Mouse (Mus musculus): ENCODE data around the gene Ptch1. TPM values are rescaled to one million over a fixed set of nuclear protein-coding genes. Genes with fewer than 3 reads are reported as not detected.

Ptch1 gene
- polyA plus RNA-seq, 1 experiment from 2014 or later, result 22.6 TPM

DNA sequence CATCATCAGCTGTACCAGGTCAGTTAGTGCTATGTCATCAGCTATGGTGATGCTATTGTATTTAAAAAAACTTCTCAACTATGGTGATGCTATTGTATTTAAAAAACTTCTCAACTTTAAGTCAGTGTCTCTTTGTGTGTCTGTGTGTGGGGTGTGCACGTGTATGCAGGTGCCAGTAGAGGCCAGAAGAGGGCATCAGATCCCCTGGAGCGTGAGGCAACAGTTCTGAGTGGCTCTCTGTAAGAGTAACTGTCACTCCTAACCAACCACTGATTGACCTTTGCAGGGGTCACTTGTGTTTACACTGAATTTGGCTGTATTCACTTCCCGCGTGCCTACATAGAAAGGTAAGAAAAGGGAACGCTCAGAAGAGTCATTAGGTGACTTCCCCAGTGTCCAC, 65.6 kb downstream of the Ptch1 start:
- no peak for ATAC-seq (ENCODE audit: low FRiP score, low read depth)
- Histone ChIP-seq H3K4me3 (no peak overlapping the region), H3K4me1 (peaks cover 12% of the 10 kb centered on the region; the same call in 1 of the 2 replicates), H3K27me3 (replicated peaks) (no peaks in the 10 kb centered on the region), H3K4me2 (replicated peaks) (no peak overlapping the region), H3K27ac (no peak overlapping the region), H3K36me3 (peaks cover 52% of the 10 kb centered on the region), H3K9me3 (no peaks in the 10 kb centered on the region), H3K9ac (no peak overlapping the region)
- WGBS, result 87% methylated on average over 5 of the region's 5 CpGs

DNA sequence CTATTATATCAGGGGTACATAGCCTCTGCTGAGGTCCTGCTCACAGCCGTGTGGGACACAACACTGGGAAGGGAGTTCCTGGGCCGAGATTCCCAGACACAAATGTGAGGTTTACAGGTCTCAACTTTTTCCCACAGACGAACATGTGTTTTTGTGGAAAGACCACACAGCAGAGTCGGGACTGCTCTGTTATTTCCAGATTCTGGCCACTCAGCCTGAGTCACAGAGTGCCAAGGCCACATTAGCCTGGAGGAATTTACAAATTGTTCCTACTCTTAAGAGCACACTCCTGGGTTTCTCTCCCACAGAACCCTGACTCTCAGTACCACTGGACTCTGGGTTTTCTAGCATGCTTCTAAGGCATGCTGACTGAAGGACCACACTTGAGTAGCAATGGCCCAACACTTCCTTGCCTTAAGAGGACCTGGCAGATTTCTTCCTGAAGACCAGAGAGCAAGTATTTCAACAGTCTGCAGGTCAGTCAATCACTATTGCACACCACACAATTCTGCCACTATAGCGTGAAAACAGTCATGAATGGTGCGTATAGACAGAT, 66.3 kb downstream of the Ptch1 start:
- Histone ChIP-seq H3K4me1 (peaks cover 4% of the 10 kb centered on the region; the same call in 1 of the 2 replicates), H3K9ac (no peak overlapping the region), H3K36me3 (peaks cover 44% of the 10 kb centered on the region), H3K4me3 (no peak overlapping the region), H3K27me3 (replicated peaks) (no peaks in the 10 kb centered on the region), H3K4me2 (replicated peaks) (no peak overlapping the region), H3K9me3 (no peaks in the 10 kb centered on the region), H3K27ac (no peak overlapping the region)
- 89% methylated on average over 6 of the region's 6 CpGs for WGBS
- no peak for ATAC-seq (ENCODE audit: low FRiP score, low read depth)

DNA sequence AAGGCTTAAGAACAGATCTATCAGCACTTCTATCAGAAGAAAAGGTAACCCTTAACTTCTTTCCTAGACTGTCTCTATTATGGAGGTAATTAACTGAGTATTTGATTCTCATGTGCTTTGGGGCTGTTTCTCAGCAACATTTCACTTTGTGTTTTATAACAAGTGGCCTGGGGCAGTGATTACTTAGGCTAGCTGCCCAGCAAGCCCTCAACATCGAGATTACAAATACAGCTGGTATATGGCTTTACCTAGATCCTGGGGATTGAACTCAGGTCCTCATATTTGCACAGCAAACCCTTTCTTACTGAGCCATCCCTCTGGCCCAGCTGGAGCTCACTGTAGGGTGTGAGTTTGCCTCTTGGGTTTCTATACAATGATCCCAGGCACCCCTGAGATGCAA, 67.0 kb downstream of the Ptch1 start:
- ATAC-seq (ENCODE audit: low FRiP score, low read depth), result no peak
- no peak overlapping the region for H3K9ac ChIP-seq
- H3K27me3 ChIP-seq (replicated peaks), result no peaks in the 10 kb centered on the region
- H3K4me2 ChIP-seq (replicated peaks), result no peak overlapping the region
- H3K4me3 ChIP-seq, result no peak overlapping the region
- peaks cover 2% of the 10 kb centered on the region; the same call in 1 of the 2 replicates for H3K4me1 ChIP-seq
- peaks cover 37% of the 10 kb centered on the region for H3K36me3 ChIP-seq
- WGBS, result 65% methylated on average over 1 of the region's 1 CpGs
- H3K27ac ChIP-seq, result no peak overlapping the region
- no peaks in the 10 kb centered on the region for H3K9me3 ChIP-seq

DNA sequence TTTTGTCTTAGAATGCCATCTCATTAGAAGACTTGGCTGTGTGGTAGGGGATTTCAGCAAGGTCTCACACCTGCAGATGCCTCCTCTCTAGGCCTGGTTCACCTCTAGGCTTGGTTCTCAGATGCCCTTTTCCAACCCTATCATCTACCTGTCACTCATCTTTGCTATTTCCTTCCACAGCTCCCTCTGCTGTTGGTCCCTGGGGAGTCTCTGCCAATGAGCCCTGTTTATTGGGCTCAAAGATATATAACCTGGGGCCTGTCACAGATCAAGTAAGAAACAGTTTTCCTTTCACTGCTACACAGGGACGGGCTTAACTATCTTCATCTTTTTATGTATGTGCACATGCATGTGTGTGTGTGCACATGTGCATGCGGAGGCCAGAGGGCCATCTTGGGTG, 71.0 kb downstream of the Ptch1 start:
- H3K4me1 ChIP-seq, result no peaks in the 10 kb centered on the region
- 93% methylated on average over 2 of the region's 2 CpGs for WGBS
- H3K9me3 ChIP-seq, result no peaks in the 10 kb centered on the region
- H3K4me3 ChIP-seq, result no peak overlapping the region
- ATAC-seq (ENCODE audit: low FRiP score, low read depth), result no peak
- H3K36me3 ChIP-seq, result peaks cover 3% of the 10 kb centered on the region
- H3K4me2 ChIP-seq (replicated peaks), result no peak overlapping the region
- H3K27ac ChIP-seq, result no peak overlapping the region
- no peaks in the 10 kb centered on the region for H3K27me3 ChIP-seq (replicated peaks)
- no peak overlapping the region for H3K9ac ChIP-seq

DNA sequence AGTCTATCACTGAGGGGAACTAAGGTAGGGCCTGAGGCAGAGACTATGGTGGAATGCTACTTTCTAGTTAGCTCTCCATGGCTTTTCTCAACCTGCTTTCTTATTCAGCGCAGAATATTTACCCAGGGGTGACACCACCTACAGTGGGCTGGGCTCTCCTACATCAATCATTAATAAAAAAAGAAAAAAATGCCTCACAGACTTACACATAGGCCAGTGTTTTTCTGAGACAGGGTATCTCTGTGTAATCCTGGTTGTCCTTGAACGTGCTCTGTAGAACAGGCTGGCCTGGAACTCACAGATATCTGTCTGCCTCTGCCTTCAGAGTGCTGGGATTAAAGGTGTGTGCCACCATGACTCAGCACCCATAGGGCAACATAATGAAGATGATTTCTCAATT, 73.9 kb downstream of the Ptch1 start:
- Histone ChIP-seq H3K9ac (no peak overlapping the region), H3K9me3 (no peaks in the 10 kb centered on the region), H3K4me3 (no peak overlapping the region), H3K27ac (no peak overlapping the region), H3K4me1 (peaks cover 8% of the 10 kb centered on the region; the same call in 1 of the 2 replicates), H3K36me3 (no peaks in the 10 kb centered on the region), H3K27me3 (replicated peaks) (no peaks in the 10 kb centered on the region), H3K4me2 (replicated peaks) (no peak overlapping the region)
- ATAC-seq (ENCODE audit: low FRiP score, low read depth), result no peak
- WGBS, result 89% methylated on average over 2 of the region's 2 CpGs

DNA sequence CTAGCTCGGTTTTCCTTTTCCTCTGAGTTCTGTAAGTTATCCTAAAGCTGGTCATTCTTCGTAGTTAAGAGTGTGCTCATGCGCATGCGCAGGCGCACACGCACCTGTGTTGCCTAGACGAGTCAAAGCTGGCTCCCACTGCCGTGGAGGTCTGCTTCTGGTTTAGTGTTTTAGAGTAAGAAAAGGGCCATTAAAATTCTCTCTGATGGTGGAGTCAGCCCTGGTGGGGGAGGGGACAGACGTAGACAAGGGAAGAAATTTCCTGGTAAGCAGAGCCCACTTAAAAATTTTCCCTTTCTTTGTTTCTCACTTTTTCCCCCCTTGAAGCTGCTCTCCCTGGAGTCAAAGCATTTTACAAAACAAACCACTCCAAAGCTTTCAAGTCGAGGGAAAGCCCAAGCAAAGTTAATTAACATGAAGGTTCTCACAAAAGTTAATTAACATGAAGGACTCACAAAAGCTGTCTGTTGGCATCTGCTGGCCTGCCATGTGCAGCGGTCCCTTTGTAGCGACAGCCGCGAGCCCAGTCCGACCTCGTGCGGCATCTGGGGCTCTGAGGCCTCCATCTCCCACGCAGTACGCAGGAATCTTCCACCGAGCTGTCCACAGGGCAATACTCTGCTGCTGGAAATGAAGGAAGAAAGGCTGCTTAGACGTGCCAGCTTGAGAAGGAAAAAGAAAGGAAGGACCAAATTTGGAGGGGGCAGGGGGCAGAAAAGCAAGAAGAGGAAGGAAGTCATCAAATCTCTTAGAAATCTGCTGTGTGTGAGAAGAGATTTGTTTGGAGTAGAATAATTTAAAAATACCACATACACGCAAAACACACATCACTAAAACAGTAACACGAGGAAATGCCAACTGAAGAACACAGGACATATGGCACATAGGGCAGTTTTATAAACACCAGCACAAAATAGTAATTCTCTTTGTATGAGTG, 76.5 kb downstream of the Ptch1 start, which contains the start of gene Fancc:
Fancc (minus strand) TSS at position 633 of the 937 bp plus-strand sequence.
- Histone ChIP-seq H3K27ac (peak within 1 kb of the TSS; percentile 72; the same call in 1 of the 2 replicates), H3K9me3 (no peaks in the 10 kb centered on the region), H3K9ac (peak within 1 kb of the TSS; percentile 33; the same call in 1 of the 2 replicates), H3K4me1 (peaks cover 8% of the 10 kb centered on the region; the same call in 1 of the 2 replicates), H3K27me3 (replicated peaks) (no peaks in the 10 kb centered on the region), H3K4me2 (replicated peaks) (peak within 1 kb of the TSS; percentile 47), H3K36me3 (no peaks in the 10 kb centered on the region), H3K4me3 (no peak within 1 kb of the TSS)
- ATAC-seq (ENCODE audit: low FRiP score, low read depth), result peak; percentile 94
- 19% methylated on average over 23 of the region's 23 CpGs for WGBS

DNA sequence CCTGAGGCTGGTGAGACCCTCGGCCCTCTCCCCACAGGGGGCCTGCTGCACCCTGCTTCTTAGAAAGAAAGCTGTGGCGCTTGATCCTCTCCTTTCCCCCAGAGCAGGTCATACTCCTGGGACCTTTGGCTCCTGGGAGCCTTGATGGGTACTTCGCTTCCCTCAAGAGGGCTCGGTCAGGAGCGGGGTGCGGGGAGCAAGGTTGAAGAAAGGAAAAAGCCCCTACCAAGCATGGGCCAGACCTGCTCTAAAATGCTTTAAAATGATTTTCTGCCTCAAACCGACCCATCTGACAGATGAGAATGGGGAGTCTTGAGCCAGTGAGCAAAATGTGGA, 85.7 kb downstream of the Ptch1 start:
- ATAC-seq (ENCODE audit: low FRiP score, low read depth), result no peak; the same call in 1 of the 2 replicates
- Histone ChIP-seq H3K27me3 (replicated peaks) (no peaks in the 10 kb centered on the region), H3K27ac (peak overlapping the region; percentile 58; the same call in 1 of the 2 replicates), H3K4me1 (peaks cover 24% of the 10 kb centered on the region), H3K36me3 (no peaks in the 10 kb centered on the region), H3K9me3 (no peaks in the 10 kb centered on the region), H3K4me3 (no peak overlapping the region), H3K4me2 (replicated peaks) (peak overlapping the region; percentile 48), H3K9ac (no peak overlapping the region)
- 48% methylated on average over 7 of the region's 7 CpGs for WGBS

DNA sequence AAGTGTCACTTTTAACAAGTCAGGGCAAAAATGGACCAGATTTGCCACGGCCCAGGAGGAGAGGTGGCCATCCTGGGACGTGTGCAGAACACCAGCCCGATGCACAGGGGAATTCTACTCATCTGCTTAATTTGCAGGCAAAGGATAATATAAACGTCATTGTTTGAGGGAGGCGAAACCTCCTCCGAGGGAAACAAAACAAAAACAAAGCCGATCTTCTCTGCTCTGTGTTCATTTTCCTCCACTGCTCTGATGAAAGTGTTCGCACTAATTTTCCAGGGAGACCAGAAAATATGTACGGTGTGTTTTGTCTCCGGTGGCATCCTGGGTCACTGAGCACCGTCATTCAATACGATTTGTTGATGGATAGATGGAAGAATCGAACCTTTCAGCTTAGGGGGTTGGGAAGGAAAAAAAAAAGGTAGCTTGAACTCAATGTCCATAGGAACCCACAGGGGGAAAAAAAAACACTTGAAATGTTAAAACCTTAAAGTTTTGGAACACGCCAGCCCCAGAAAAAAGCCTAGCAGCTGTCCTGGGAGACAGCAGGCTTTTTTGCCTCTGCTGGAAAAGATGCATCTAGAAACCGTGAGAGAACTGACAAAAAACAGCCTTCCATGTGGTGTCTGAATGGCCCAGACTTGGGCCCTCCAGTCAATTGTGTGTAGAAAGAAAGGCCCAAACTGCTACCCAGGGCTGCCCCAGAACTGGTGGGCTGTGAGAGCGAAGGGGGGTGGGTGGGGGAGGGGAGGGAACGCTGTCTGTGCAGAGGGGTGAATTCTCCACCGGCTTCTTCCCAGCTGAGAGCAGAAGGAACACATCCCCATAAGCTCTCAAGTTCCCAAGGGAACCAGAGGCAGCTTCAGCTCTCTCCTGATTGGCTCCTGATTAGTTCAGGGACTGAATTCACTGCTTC, 86.3 kb downstream of the Ptch1 start:
- no peaks in the 10 kb centered on the region for H3K9me3 ChIP-seq
- 0 out of 2 replicates have a peak overlapping the region, but pooled peaks have one; percentile 33 for H3K9ac ChIP-seq
- H3K36me3 ChIP-seq, result no peaks in the 10 kb centered on the region
- no peak overlapping the region for H3K4me3 ChIP-seq
- H3K4me2 ChIP-seq (replicated peaks), result peak overlapping the region; percentile 48
- peak overlapping the region; percentile 34; the same call in 1 of the 2 replicates for H3K27ac ChIP-seq
- H3K4me1 ChIP-seq, result peaks cover 24% of the 10 kb centered on the region
- no peaks in the 10 kb centered on the region for H3K27me3 ChIP-seq (replicated peaks)
- WGBS, result 5% methylated on average over 18 of the region's 18 CpGs
- ATAC-seq (ENCODE audit: low FRiP score, low read depth), result peak; percentile 90

DNA sequence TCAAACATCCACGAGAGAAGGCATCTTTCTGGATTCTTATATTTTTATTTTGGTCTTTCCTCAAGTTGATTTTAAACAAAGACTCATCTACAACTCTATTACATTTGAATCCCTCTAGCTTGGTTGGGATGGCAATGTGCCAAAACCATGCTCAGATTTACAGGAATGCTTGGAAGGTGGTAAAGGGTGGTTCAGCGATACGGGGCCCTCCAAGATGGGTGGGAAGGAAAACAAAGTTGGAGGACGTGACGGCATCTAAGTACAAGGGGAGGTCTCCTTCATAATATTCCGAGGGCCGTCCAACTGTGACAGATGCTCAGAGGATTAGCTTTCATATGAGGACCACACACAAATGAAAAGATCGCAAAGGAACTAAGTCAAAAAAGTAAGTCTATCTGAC, 98.0 kb downstream of the Ptch1 start:
- H3K4me2 ChIP-seq (replicated peaks), result no peak overlapping the region
- no peak for ATAC-seq (ENCODE audit: low FRiP score, low read depth)
- H3K9me3 ChIP-seq, result no peaks in the 10 kb centered on the region
- H3K27ac ChIP-seq, result no peak overlapping the region
- no peak overlapping the region for H3K9ac ChIP-seq
- WGBS, result 88% methylated on average over 8 of the region's 8 CpGs
- H3K27me3 ChIP-seq (replicated peaks), result no peaks in the 10 kb centered on the region
- H3K36me3 ChIP-seq, result no peaks in the 10 kb centered on the region
- no peaks in the 10 kb centered on the region for H3K4me1 ChIP-seq
- no peak overlapping the region for H3K4me3 ChIP-seq
